Mouse (Mus musculus): Measurements from ENCODE around the gene Mvd. TPM values are rescaled to one million over a fixed set of nuclear protein-coding genes. Genes with fewer than 3 reads are reported as not detected.

Gene Mvd
- polyA plus RNA-seq, 1 experiment = 18.1 TPM

GRCm38 (mm10) chr8:122407678-122408077, 35.5 kb downstream of the Mvd start:
- no peak overlapping the region for H3K4me3 ChIP-seq (ENCODE audit: insufficient read depth, low read length)
- no peak for TF ChIP-seq CTCF (IDR thresholded peaks at IDR 0.05; ENCODE audit: borderline replicate concordance, insufficient read depth, low read length)
- TF ChIP-seq POLR2A (IDR thresholded peaks at IDR 0.05; ENCODE audit: low read depth, low read length) = no peak
- H3K27ac ChIP-seq (ENCODE audit: insufficient read depth, low read length) = no peak overlapping the region
- no peaks in the 10 kb centered on the region for H3K4me1 ChIP-seq (ENCODE audit: control insufficient read depth, insufficient read depth, low read length)

GRCm38 (mm10) chr8:122405146-122405805, 37.9 kb downstream of the Mvd start:
- Histone ChIP-seq H3K4me3 (ENCODE audit: insufficient read depth, low read length) (no peak overlapping the region), H3K27ac (ENCODE audit: insufficient read depth, low read length) (no peak overlapping the region), H3K4me1 (ENCODE audit: control insufficient read depth, insufficient read depth, low read length) (no peaks in the 10 kb centered on the region)
- TF ChIP-seq POLR2A (IDR thresholded peaks at IDR 0.05; ENCODE audit: low read depth, low read length) (no peak), CTCF (IDR thresholded peaks at IDR 0.05; ENCODE audit: borderline replicate concordance, insufficient read depth, low read length) (no peak)

- no peak for TF ChIP-seq CTCF (IDR thresholded peaks at IDR 0.05; ENCODE audit: borderline replicate concordance, insufficient read depth, low read length)
- H3K27ac ChIP-seq (ENCODE audit: insufficient read depth, low read length) = no peak overlapping the region
- H3K4me1 ChIP-seq (ENCODE audit: control insufficient read depth, insufficient read depth, low read length) = no peaks in the 10 kb centered on the region
- no peak overlapping the region for H3K4me3 ChIP-seq (ENCODE audit: insufficient read depth, low read length)
These were observed 45.0 kb downstream of the Mvd start for GRCm38 (mm10) chr8:122398186-122398585.

GRCm38 (mm10) chr8:122395291-122395690, 47.9 kb downstream of the Mvd start:
- no peaks in the 10 kb centered on the region for H3K4me1 ChIP-seq (ENCODE audit: control insufficient read depth, insufficient read depth, low read length)
- TF ChIP-seq POLR2A (IDR thresholded peaks at IDR 0.05; ENCODE audit: low read depth, low read length) (no peak), CTCF (IDR thresholded peaks at IDR 0.05; ENCODE audit: borderline replicate concordance, insufficient read depth, low read length) (no peak)
- no peak overlapping the region for H3K27ac ChIP-seq (ENCODE audit: insufficient read depth, low read length)

GRCm38 (mm10) chr8:122393717-122394116, 49.5 kb downstream of the Mvd start:
- Histone ChIP-seq H3K27ac (ENCODE audit: insufficient read depth, low read length) (no peak overlapping the region), H3K4me3 (ENCODE audit: insufficient read depth, low read length) (no peak overlapping the region), H3K4me1 (ENCODE audit: control insufficient read depth, insufficient read depth, low read length) (no peaks in the 10 kb centered on the region)
- no peak for TF ChIP-seq POLR2A (IDR thresholded peaks at IDR 0.05; ENCODE audit: low read depth, low read length)
- TF ChIP-seq CTCF (IDR thresholded peaks at IDR 0.05; ENCODE audit: borderline replicate concordance, insufficient read depth, low read length) = no peak

More at GRCm38 (mm10) chr8:122395291-122395690, 47.9 kb downstream of the Mvd start:
- no peak overlapping the region for H3K4me3 ChIP-seq (ENCODE audit: insufficient read depth, low read length)

- Histone ChIP-seq H3K4me1 (ENCODE audit: control insufficient read depth, insufficient read depth, low read length) (no peaks in the 10 kb centered on the region), H3K27ac (ENCODE audit: insufficient read depth, low read length) (no peak overlapping the region), H3K4me3 (ENCODE audit: insufficient read depth, low read length) (no peak overlapping the region)
- TF ChIP-seq POLR2A (IDR thresholded peaks at IDR 0.05; ENCODE audit: low read depth, low read length) (no peak), CTCF (IDR thresholded peaks at IDR 0.05; ENCODE audit: borderline replicate concordance, insufficient read depth, low read length) (no peak)
These were observed 52.5 kb downstream of the Mvd start for GRCm38 (mm10) chr8:122390758-122391157.

GRCm38 (mm10) chr8:122389357-122389756, 53.9 kb downstream of the Mvd start:
- H3K4me3 ChIP-seq (ENCODE audit: insufficient read depth, low read length) = no peak overlapping the region
- no peak for TF ChIP-seq CTCF (IDR thresholded peaks at IDR 0.05; ENCODE audit: borderline replicate concordance, insufficient read depth, low read length)
- TF ChIP-seq POLR2A (IDR thresholded peaks at IDR 0.05; ENCODE audit: low read depth, low read length) = no peak
- H3K4me1 ChIP-seq (ENCODE audit: control insufficient read depth, insufficient read depth, low read length) = no peaks in the 10 kb centered on the region
- no peak overlapping the region for H3K27ac ChIP-seq (ENCODE audit: insufficient read depth, low read length)

Other genes starting within 250 kb of the Mvd start
- gene Zfpm1, start 161.3 kb downstream of the Mvd start, polyA plus RNA-seq (2011; ENCODE audit: insufficient read length, low read depth, missing spikeins) = 10.3 and 12.6 TPM in 2 replicates
- gene Trhr2, start 82.7 kb downstream of the Mvd start, polyA plus RNA-seq (2011; ENCODE audit: insufficient read length, low read depth, missing spikeins) = not detected in 2 replicates
- 43.3 and 44.5 TPM in 2 replicates for gene Zc3h18, start 66.8 kb downstream of the Mvd start, polyA plus RNA-seq (2011; ENCODE audit: insufficient read length, low read depth, missing spikeins)
- gene Il17c, start 21.4 kb downstream of the Mvd start, polyA plus RNA-seq (2011; ENCODE audit: insufficient read length, low read depth, missing spikeins) = not detected in 2 replicates
- 133 and 158 TPM in 2 replicates for gene Cyba, start 10.5 kb downstream of the Mvd start, polyA plus RNA-seq (2011; ENCODE audit: insufficient read length, low read depth, missing spikeins)
- gene Snai3, start 17.3 kb upstream of the Mvd start, polyA plus RNA-seq (2011; ENCODE audit: insufficient read length, low read depth, missing spikeins) = not detected in 2 replicates
- gene Rnf166, start 32.6 kb upstream of the Mvd start, polyA plus RNA-seq (2011; ENCODE audit: insufficient read length, low read depth, missing spikeins) = 38.9 and 39.0 TPM in 2 replicates
- 36.0 and 37.2 TPM in 2 replicates for gene Ctu2, start 32.7 kb upstream of the Mvd start, polyA plus RNA-seq (2011; ENCODE audit: insufficient read length, low read depth, missing spikeins)
- gene Piezo1, start 107.9 kb upstream of the Mvd start, polyA plus RNA-seq (2011; ENCODE audit: insufficient read length, low read depth, missing spikeins) = 146 and 158 TPM in 2 replicates
- 11.8 and 15.9 TPM in 2 replicates for gene Cdt1, start 124.6 kb upstream of the Mvd start, polyA plus RNA-seq (2011; ENCODE audit: insufficient read length, low read depth, missing spikeins)
- 140 and 214 TPM in 2 replicates for gene Aprt, start 133.5 kb upstream of the Mvd start, polyA plus RNA-seq (2011; ENCODE audit: insufficient read length, low read depth, missing spikeins)
- 12.1 and 15.4 TPM in 2 replicates for gene Galns, start 168.0 kb upstream of the Mvd start, polyA plus RNA-seq (2011; ENCODE audit: insufficient read length, low read depth, missing spikeins)
- gene Trappc2l, start 168.2 kb upstream of the Mvd start, polyA plus RNA-seq (2011; ENCODE audit: insufficient read length, low read depth, missing spikeins) = 44.2 and 45.8 TPM in 2 replicates
- gene Pabpn1l, start 179.3 kb upstream of the Mvd start, polyA plus RNA-seq (2011; ENCODE audit: insufficient read length, low read depth, missing spikeins) = not detected in 2 replicates